18 mouse cellular contexts compared by ENCODE assay signal in the genomic region with DNA sequence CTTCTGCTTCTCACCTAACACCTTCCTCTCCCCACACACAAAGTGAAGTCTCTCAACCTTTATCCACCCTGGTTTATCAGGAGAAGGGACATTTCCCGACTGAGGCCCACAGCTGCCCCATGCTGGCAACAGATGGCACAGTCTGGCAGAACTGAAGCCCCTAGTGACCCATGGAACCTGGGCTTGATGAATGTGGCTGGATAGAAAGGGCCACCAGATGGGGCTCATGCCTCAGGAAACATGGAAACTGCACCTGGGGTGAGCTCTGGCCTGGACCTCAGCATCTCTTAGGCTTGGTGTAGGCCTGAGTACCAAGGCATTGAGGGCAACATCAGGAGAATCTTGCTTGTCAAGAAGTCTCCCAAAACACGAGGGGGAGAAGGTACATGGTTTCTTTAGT.
DNase-seq lines count a peak whose midpoint lies in the region; ATAC-seq and TF ChIP-seq lines count a peak whose summit lies in the region.
"Had no signal": no experiment of that assay in that cellular context is flagged by ENCODE, and none has a peak within 500 bp of the region (broad histone marks: within the 10 kb centered on the region; RNA-seq: fewer than 3 reads in every experiment).

No protein-coding gene starts in this region.

- H3K4me3 ChIP-seq in forebrain, embryonic 14.5 days (ENCODE audit: low read depth, low read length): no peak overlapping the region
- no peak overlapping the region for H3K4me3 ChIP-seq in forebrain, embryonic 11.5 days (ENCODE audit: low read depth, low read length)
- no peak overlapping the region for H3K4me3 ChIP-seq in left cerebral cortex, adult 2 months
- H3K4me3 ChIP-seq: forebrain, embryonic 12.5 days; heart, embryonic 12.5 days; limb, embryonic 13.5 days; neural tube, embryonic 12.5 days had no signal

- H3K4me2 ChIP-seq in forebrain, embryonic 14.5 days (ENCODE audit: low read length): no peak overlapping the region
- no peak overlapping the region for H3K4me2 ChIP-seq in forebrain, embryonic 11.5 days (ENCODE audit: low read depth, low read length, severe bottlenecking)
- H3K4me2 ChIP-seq: forebrain, embryonic 12.5 days; heart, embryonic 12.5 days; limb, embryonic 13.5 days; neural tube, embryonic 12.5 days had no signal

- WGBS in forebrain, embryonic 14.5 days: 71% methylated on average over 2 of the region's 2 CpGs
- 82% methylated on average over 2 of the region's 2 CpGs for whole genome bisulfite sequencing in forebrain, embryonic 11.5 days

- peak; percentile 36 for TF ChIP-seq CTCF in left cerebral cortex, adult 2 months (IDR thresholded peaks at IDR 0.05)
- peak; percentile 39; the same call in 1 of the 2 replicates for TF ChIP-seq CTCF in brain, embryonic 14.5 days (IDR thresholded peaks at IDR 0.05; ENCODE audit: borderline replicate concordance, extremely low read depth, insufficient read depth, insufficient read length)

- no peak for ATAC-seq in forebrain, embryonic 14.5 days
- ATAC-seq in forebrain, embryonic 11.5 days (replicated peaks; ENCODE audit: low FRiP score): no peak
- ATAC-seq: activated CD4-positive, CD25-positive, alpha-beta regulatory T cell, adult 4 months; Patski had no signal

- H3K9ac ChIP-seq in forebrain, embryonic 14.5 days (ENCODE audit: low read length): no peak overlapping the region
- no peak overlapping the region for H3K9ac ChIP-seq in forebrain, embryonic 11.5 days (ENCODE audit: low read length)
- H3K9ac ChIP-seq: forebrain, embryonic 12.5 days; heart, embryonic 12.5 days; limb, embryonic 13.5 days; neural tube, embryonic 12.5 days had no signal

- no peaks in the 10 kb centered on the region for H3K4me1 ChIP-seq in forebrain, embryonic 14.5 days (ENCODE audit: control insufficient read depth, insufficient read depth, low read length)
- H3K4me1 ChIP-seq in forebrain, embryonic 11.5 days (replicated peaks; ENCODE audit: control insufficient read depth, insufficient read depth, low read length): no peaks in the 10 kb centered on the region
- H3K4me1 ChIP-seq: heart, embryonic 12.5 days; limb, embryonic 13.5 days had no signal

- intact Hi-C loops in left cerebral cortex, adult 2 months (cut with DNase I): loop anchor here (5.0 kb wide), 1 partner anchor 739 kb away; no protein-coding TSS in a partner anchor

- H3K27ac ChIP-seq in forebrain, embryonic 14.5 days (ENCODE audit: low read depth, low read length): no peak overlapping the region
- no peak overlapping the region for H3K27ac ChIP-seq in forebrain, embryonic 11.5 days (ENCODE audit: low read depth, low read length)
- no peak overlapping the region for H3K27ac ChIP-seq in left cerebral cortex, adult 2 months
- H3K27ac ChIP-seq: forebrain, embryonic 12.5 days; limb, embryonic 13.5 days; neural tube, embryonic 12.5 days had no signal

- no peaks in the 10 kb centered on the region for H3K27me3 ChIP-seq in forebrain, embryonic 14.5 days (replicated peaks; ENCODE audit: control insufficient read depth, insufficient read depth, low read length)
- H3K27me3 ChIP-seq in forebrain, embryonic 11.5 days (ENCODE audit: control insufficient read depth, insufficient read depth, low read length): no peaks in the 10 kb centered on the region
- H3K27me3 ChIP-seq: forebrain, embryonic 12.5 days; heart, embryonic 12.5 days; limb, embryonic 13.5 days; neural tube, embryonic 12.5 days; Patski had no signal

- no peak for TF ChIP-seq POLR2A in brain, embryonic 14.5 days (IDR thresholded peaks at IDR 0.05; ENCODE audit: borderline replicate concordance, extremely low read depth, insufficient read depth, insufficient read length, poor library complexity, severe bottlenecking)

- H3K36me3 ChIP-seq in forebrain, embryonic 14.5 days (ENCODE audit: control insufficient read depth, insufficient read depth, low read length): no peaks in the 10 kb centered on the region
- H3K36me3 ChIP-seq in forebrain, embryonic 11.5 days (ENCODE audit: control insufficient read depth, insufficient read depth, low read length): no peaks in the 10 kb centered on the region; the same call in 1 of the 2 replicates
- H3K36me3 ChIP-seq: forebrain, embryonic 12.5 days; heart, embryonic 12.5 days; limb, embryonic 13.5 days; neural tube, embryonic 12.5 days had no signal

- DNase-seq in forebrain, embryonic 14.5 days (ENCODE audit: low spot score): peak; percentile 16
- no peak for DNase-seq in forebrain, embryonic 11.5 days (ENCODE audit: low spot score)
- DNase-seq in left cerebral cortex, adult 2 months (ENCODE audit: extremely low spot score in 1 of 2, low spot score in 2 of 2): no peak
- DNase-seq in left cerebral cortex, adult 8-10 months (ENCODE audit: low spot score in 2 of 2): no peak
- peak; percentile 37 for DNase-seq in brain, embryonic 14.5 days (ENCODE audit: low read depth)
- peak; percentile 67 for DNase-seq in retina, embryonic 14.5 days (ENCODE audit: low spot score)
- DNase-seq in urinary bladder, postnatal 25 days (ENCODE audit: low spot score): no peak
- DNase-seq: adrenal gland, postnatal 14 days; B cell, adult 2 months; lung, postnatal 14 days; right cerebral cortex, postnatal 4 days; thymus, postnatal 36 days had no signal

- no peaks in the 10 kb centered on the region for H3K9me3 ChIP-seq in forebrain, embryonic 14.5 days (replicated peaks; ENCODE audit: control insufficient read depth, low read length)
- H3K9me3 ChIP-seq in forebrain, embryonic 11.5 days (ENCODE audit: control insufficient read depth, low read length): no peaks in the 10 kb centered on the region
- H3K9me3 ChIP-seq: forebrain, embryonic 12.5 days; heart, embryonic 12.5 days; limb, embryonic 13.5 days; neural tube, embryonic 12.5 days had no signal

Comparison
In these comparisons a context has a peak if more than half of its experiments do, and no peak if none do; other contexts are left out.
1. DNase-seq: peak in forebrain, embryonic 14.5 days (single experiment), brain, embryonic 14.5 days (single experiment) and retina, embryonic 14.5 days (single experiment); none in forebrain, embryonic 11.5 days (single experiment), left cerebral cortex, adult 2 months (0 of 2), left cerebral cortex, adult 8-10 months (0 of 2) and urinary bladder, postnatal 25 days (single experiment).